Mouse (Mus musculus) hindbrain, postnatal 0 days (tissue): ENCODE measurements at regions not wholly inside any gene's neighbourhood (a gene's known extent, or its start where the extent isn't known, plus 50 kb on each side); places are given as distances from the start of the nearest gene placed in this dataset.

Experiments used
- ATAC-seq: fragments of 200-750 bp; cut with Nextera tagmentation; 2 replicates; pipeline ENCODE4 v1.8.0; 2017; ENCODE audit warnings: mild to moderate bottlenecking, moderate TSS enrichment, moderate library complexity
- DNase-seq: peaks from one replicate; pipeline ENCODE4 v3.0.0-alpha.2; 2015; ENCODE audit warnings: low spot score
- H3K27ac ChIP-seq: fragments of 300-500 bp; sonication (generic); 2 replicates; pipeline ENCODE4 v1.5.1; 2014; ENCODE audit warnings: mild to moderate bottlenecking
- H3K27me3 ChIP-seq: fragments of 300-500 bp; sonication (generic); 2 replicates; pipeline ENCODE4 v1.6.1; 2014; ENCODE audit warnings: low read length, mixed read lengths; ENCODE audit not compliant: insufficient read depth
- H3K36me3 ChIP-seq: fragments of 300-500 bp; sonication (generic); 2 replicates; pipeline ENCODE4 v1.6.1; 2014; ENCODE audit warnings: low read length, mixed read lengths; ENCODE audit not compliant: insufficient read depth
- H3K4me1 ChIP-seq: fragments of 300-500 bp; sonication (generic); 2 replicates; pipeline ENCODE4 v1.6.1; 2014; ENCODE audit warnings: antibody characterized with exemption, low read length, mixed read lengths; ENCODE audit not compliant: insufficient read depth
- H3K4me2 ChIP-seq: fragments of 300-500 bp; sonication (generic); 2 replicates; pipeline ENCODE4 v1.6.1; 2014; ENCODE audit warnings: low read depth, mild to moderate bottlenecking, low read length, moderate library complexity, mixed read lengths
- H3K4me3 ChIP-seq: fragments of 300-500 bp; sonication (generic); 2 replicates; pipeline ENCODE4 v1.5.1; 2014; ENCODE audit warnings: low read length
- H3K9ac ChIP-seq: fragments of 300-500 bp; sonication (generic); replicated peaks from 2 replicates; pipeline ENCODE4 v1.6.1; 2014; ENCODE audit warnings: mild to moderate bottlenecking, low read length, moderate library complexity, mixed read lengths
- H3K9me3 ChIP-seq: fragments of 300-500 bp; sonication (generic); 2 replicates; pipeline ENCODE4 v1.6.1; 2016; ENCODE audit warnings: low read length, mixed read lengths
- CTCF ChIP-seq: IDR thresholded peaks from 2 replicates; pipeline ENCODE4 v1.5.1; 2016; ENCODE audit warnings: antibody characterized with exemption, control low read depth, low read depth
- WGBS: fragments of 180-500 bp; shearing (Covaris S2); extraction: QIAGEN DNeasy Blood & Tissue Kit; methylation state at CpG from one replicate; pipeline ENCODE4 v1.1.7; 2014; 5-methylcytosine and 5-hydroxymethylcytosine counted together

- Histone ChIP-seq H3K27me3 (no peaks in the 10 kb centered on the region), H3K4me3 (no peak overlapping the region), H3K36me3 (no peaks in the 10 kb centered on the region), H3K4me1 (no peaks in the 10 kb centered on the region), H3K4me2 (no peak overlapping the region), H3K9ac (no peak overlapping the region), H3K27ac (no peak overlapping the region), H3K9me3 (peaks cover 3% of the 10 kb centered on the region; the same call in 1 of the 2 replicates)
- WGBS: 59% methylated on average over 4 of the region's 4 CpGs
- ATAC-seq (no peak), DNase-seq (no peak)
- TF ChIP-seq CTCF: no peak
Measured at GRCm38 (mm10) chr4:125211459-125212175, 84.0 kb upstream of the Zc3h12a start.

- no peak for TF ChIP-seq CTCF
- H3K27me3 ChIP-seq: no peaks in the 10 kb centered on the region
- 78% methylated on average over 6 of the region's 6 CpGs for WGBS
- peaks cover 1% of the 10 kb centered on the region; the same call in 1 of the 2 replicates for H3K9me3 ChIP-seq
- no peak overlapping the region for H3K9ac ChIP-seq
- H3K36me3 ChIP-seq: no peaks in the 10 kb centered on the region
- H3K4me1 ChIP-seq: no peaks in the 10 kb centered on the region
- H3K4me2 ChIP-seq: no peak overlapping the region
- H3K4me3 ChIP-seq: no peak overlapping the region
- DNase-seq: no peak
- ATAC-seq: no peak
- no peak overlapping the region for H3K27ac ChIP-seq
Measured at GRCm38 (mm10) chr4:125210719-125211118, 83.1 kb upstream of the Zc3h12a start.

GRCm38 (mm10) chr4:125208136-125208915 lies 80.7 kb upstream of the Zc3h12a start:
- no peaks in the 10 kb centered on the region for H3K4me1 ChIP-seq
- H3K27me3 ChIP-seq: no peaks in the 10 kb centered on the region
- no peak overlapping the region for H3K4me2 ChIP-seq
- WGBS: 63% methylated on average over 17 of the region's 17 CpGs
- no peak for DNase-seq
- H3K4me3 ChIP-seq: no peak overlapping the region
- H3K9ac ChIP-seq: no peak overlapping the region
- no peak overlapping the region for H3K27ac ChIP-seq
- no peak for ATAC-seq
- H3K9me3 ChIP-seq: no peaks in the 10 kb centered on the region
- no peak for TF ChIP-seq CTCF
- H3K36me3 ChIP-seq: no peaks in the 10 kb centered on the region

GRCm38 (mm10) chr4:125203521-125203920 lies 75.9 kb upstream of the Zc3h12a start:
- Histone ChIP-seq H3K9ac (no peak overlapping the region), H3K36me3 (no peaks in the 10 kb centered on the region), H3K27ac (no peak overlapping the region), H3K4me2 (no peak overlapping the region), H3K9me3 (no peaks in the 10 kb centered on the region), H3K4me3 (no peak overlapping the region), H3K27me3 (peaks cover 11% of the 10 kb centered on the region; the same call in 1 of the 2 replicates), H3K4me1 (no peaks in the 10 kb centered on the region)
- TF ChIP-seq CTCF: no peak
- no peak for DNase-seq
- 88% methylated on average over 8 of the region's 8 CpGs for WGBS
- no peak for ATAC-seq

- no peak for TF ChIP-seq CTCF
- ATAC-seq (no peak), DNase-seq (peak; percentile 54)
- Histone ChIP-seq H3K27ac (no peak overlapping the region), H3K4me3 (no peak overlapping the region), H3K27me3 (peaks cover 13% of the 10 kb centered on the region; the same call in 1 of the 2 replicates), H3K36me3 (no peaks in the 10 kb centered on the region), H3K9ac (no peak overlapping the region), H3K9me3 (no peaks in the 10 kb centered on the region), H3K4me1 (no peaks in the 10 kb centered on the region), H3K4me2 (no peak overlapping the region)
- WGBS: 47% methylated on average over 12 of the region's 12 CpGs
Measured at GRCm38 (mm10) chr4:125201638-125202325, 74.1 kb upstream of the Zc3h12a start.

GRCm38 (mm10) chr4:125200762-125201161 lies 73.1 kb upstream of the Zc3h12a start:
- H3K27ac ChIP-seq: no peak overlapping the region
- 0 out of 2 replicates have a peak, but pooled peaks have one; percentile 18 for ATAC-seq
- H3K4me3 ChIP-seq: no peak overlapping the region
- H3K27me3 ChIP-seq: peaks cover 13% of the 10 kb centered on the region; the same call in 1 of the 2 replicates
- WGBS: 54% methylated on average over 5 of the region's 5 CpGs
- no peak for TF ChIP-seq CTCF
- H3K9me3 ChIP-seq: no peaks in the 10 kb centered on the region
- no peak overlapping the region for H3K4me2 ChIP-seq
- no peaks in the 10 kb centered on the region for H3K4me1 ChIP-seq
- no peak for DNase-seq
- H3K36me3 ChIP-seq: no peaks in the 10 kb centered on the region
- no peak overlapping the region for H3K9ac ChIP-seq
